Mouse (Mus musculus) MEL (cell line): Measurements from ENCODE around the gene Trpm2. TPM values are rescaled to one million over a fixed set of nuclear protein-coding genes. Genes with fewer than 3 reads are reported as not detected.

Source experiments
- DNase-seq: peaks from one replicate; pipeline ENCODE4 v3.0.0; 2011; ENCODE audit warnings: low read depth, low spot score
- H3K27ac ChIP-seq: 2 replicates; pipeline ENCODE4 v1.5.1; 2012; ENCODE audit warnings: low read depth, mild to moderate bottlenecking, control low read depth, low read length, moderate library complexity; ENCODE audit not compliant: control insufficient read depth
- H3K27me3 ChIP-seq, 2 experiments: fragments of 150-350 bp in 1 of 2; sonication (generic) in 1 of 2; 2 replicates each; pipeline ENCODE4 v1.6.1; 2012; ENCODE audit warnings: low read length in 2 of 2, mild to moderate bottlenecking in 2 of 2, improper control_type of control experiment in 1 of 2, moderate library complexity in 1 of 2; ENCODE audit not compliant: insufficient read depth in 2 of 2, control insufficient read depth in 1 of 2
- H3K36me3 ChIP-seq, 2 experiments: 2 replicates each; pipeline ENCODE4 v1.6.1; 2012 to 2014; ENCODE audit warnings: low read length in 2 of 2, improper control_type of control experiment in 1 of 2, inconsistent platforms in 1 of 2, mild to moderate bottlenecking in 1 of 2; ENCODE audit not compliant: insufficient read depth in 2 of 2, control insufficient read depth in 1 of 2
- H3K4me1 ChIP-seq, 2 experiments: fragments of 150-350 bp in 1 of 2; sonication (generic) in 1 of 2; 2 replicates each; pipeline ENCODE4 v1.6.1; 2012; ENCODE audit warnings: low read length in 2 of 2, improper control_type of control experiment in 1 of 2, mild to moderate bottlenecking in 1 of 2; ENCODE audit not compliant: insufficient read depth in 2 of 2, control insufficient read depth in 1 of 2
- H3K4me3 ChIP-seq, 2 experiments: fragments of 150-350 bp in 1 of 2; sonication (generic) in 1 of 2; 2 replicates each; pipeline ENCODE4 v1.5.1; 2012; ENCODE audit warnings: low read depth in 2 of 2, low read length in 2 of 2, mild to moderate bottlenecking in 2 of 2, moderate library complexity in 2 of 2, control low read depth in 1 of 2, improper control_type of control experiment in 1 of 2; ENCODE audit not compliant: control insufficient read depth in 1 of 2, insufficient read depth in 1 of 2
- H3K79me2 ChIP-seq: 2 replicates; pipeline ENCODE4 v1.6.1; 2012; ENCODE audit warnings: mild to moderate bottlenecking, low read length, moderate library complexity; ENCODE audit not compliant: control insufficient read depth, poor library complexity, insufficient read depth
- H3K9ac ChIP-seq: 2 replicates; pipeline ENCODE4 v1.6.1; 2012; ENCODE audit warnings: low read depth, mild to moderate bottlenecking, control low read depth, low read length, moderate library complexity; ENCODE audit not compliant: control insufficient read depth, poor library complexity, severe bottlenecking
- H3K9me3 ChIP-seq: fragments of 150-350 bp; sonication (generic); replicated peaks from 2 replicates; pipeline ENCODE4 v1.6.1; 2012; ENCODE audit warnings: mild to moderate bottlenecking, low read length, improper control_type of control experiment, moderate library complexity; ENCODE audit not compliant: insufficient read depth
- BHLHE40 ChIP-seq: IDR thresholded peaks from 2 replicates; pipeline ENCODE4 v1.6.1; 2012; ENCODE audit warnings: low read depth, mild to moderate bottlenecking, inconsistent platforms, low read length, improper control_type of control experiment, borderline replicate concordance
- CHD2 ChIP-seq: IDR thresholded peaks from 2 replicates; pipeline ENCODE4 v1.6.1; 2011; ENCODE audit warnings: low read length, improper control_type of control experiment
- CTCF ChIP-seq, 3 experiments: IDR thresholded peaks in 2 of 3; conservative IDR thresholded peaks in 1 of 3; 2 replicates each; pipeline ENCODE4 v1.5.1; 2011 to 2012; ENCODE audit warnings: low read length in 3 of 3, low read depth in 2 of 3, mild to moderate bottlenecking in 2 of 3, improper control_type of control experiment in 1 of 3, inconsistent platforms in 1 of 3, mixed read lengths in 1 of 3, moderate library complexity in 1 of 3; ENCODE audit not compliant: control insufficient read depth in 1 of 3, insufficient read depth in 1 of 3, poor library complexity in 1 of 3, severe bottlenecking in 1 of 3
- ELF1 ChIP-seq: IDR thresholded peaks from 2 replicates; pipeline ENCODE4 v1.6.1; 2014; ENCODE audit warnings: low read depth, mild to moderate bottlenecking, inconsistent platforms, low read length, improper control_type of control experiment, moderate library complexity
- ETS1 ChIP-seq: IDR thresholded peaks from 2 replicates; pipeline ENCODE4 v1.6.1; 2012; ENCODE audit warnings: low read depth, mild to moderate bottlenecking, inconsistent platforms, low read length, improper control_type of control experiment, moderate library complexity
- GABPA ChIP-seq: IDR thresholded peaks from 2 replicates; pipeline ENCODE4 v1.6.1; 2012; ENCODE audit warnings: low read depth, mild to moderate bottlenecking, inconsistent platforms, low read length, improper control_type of control experiment, moderate library complexity
- KAT2A ChIP-seq: conservative IDR thresholded peaks from 2 replicates; pipeline ENCODE4 v1.6.1; 2012; ENCODE audit warnings: low read depth, low read length, improper control_type of control experiment, inconsistent platforms
- MEF2A ChIP-seq: IDR thresholded peaks from 2 replicates; pipeline ENCODE4 v1.6.1; 2014; ENCODE audit warnings: low read depth, mild to moderate bottlenecking, inconsistent platforms, low read length, improper control_type of control experiment; ENCODE audit not compliant: poor library complexity, insufficient replicate concordance, severe bottlenecking; ENCODE audit errors: extremely low read depth
- MYB ChIP-seq: IDR thresholded peaks from 2 replicates; pipeline ENCODE4 v1.6.1; 2011; ENCODE audit warnings: mild to moderate bottlenecking, low read depth, low read length, improper control_type of control experiment
- POLR2AphosphoS2 ChIP-seq: IDR thresholded peaks from 2 replicates; pipeline ENCODE4 v1.6.1; 2011; ENCODE audit warnings: low read length, improper control_type of control experiment
- POLR2AphosphoS5 ChIP-seq: IDR thresholded peaks from 2 replicates; pipeline ENCODE4 v1.6.1; 2012; ENCODE audit warnings: low read depth, borderline replicate concordance, mild to moderate bottlenecking, inconsistent platforms, low read length, moderate library complexity, mixed read lengths
- SIN3A ChIP-seq: IDR thresholded peaks from 2 replicates; pipeline ENCODE4 v1.6.1; 2012; ENCODE audit warnings: low read length, improper control_type of control experiment, inconsistent platforms
- SMC3 ChIP-seq: IDR thresholded peaks from 2 replicates; pipeline ENCODE4 v1.6.1; 2011; ENCODE audit warnings: low read depth, low read length, improper control_type of control experiment
- ZKSCAN1 ChIP-seq: IDR thresholded peaks from 2 replicates; pipeline ENCODE4 v1.6.1; 2012; ENCODE audit warnings: low read depth, mild to moderate bottlenecking, inconsistent platforms, low read length, improper control_type of control experiment, moderate library complexity
- ZNF384 ChIP-seq: IDR thresholded peaks from 2 replicates; pipeline ENCODE4 v1.6.1; 2012; ENCODE audit warnings: low read depth, mild to moderate bottlenecking, inconsistent platforms, low read length, improper control_type of control experiment
- polyA plus RNA-seq, 2 experiments: library from polyadenylated mRNA; stranded (reverse) in 1 of 2; unstranded in 1 of 2; fragments of >175 nt in 1 of 2; fragments of >200 nt in 1 of 2; gene quantifications; 2 replicates each; pipeline versions ENCODE4 v1.2.1 to v1.2.4; 2012; ENCODE audit warnings: low replicate concordance in 2 of 2, low read depth in 1 of 2; ENCODE audit not compliant: insufficient read length in 2 of 2, insufficient read depth in 1 of 2, missing spikeins in 1 of 2
- total RNA-seq: library from RNA; depleted of rRNA; stranded (reverse); fragments of 300-350 nt; gene quantifications from 2 replicates; pipeline ENCODE4 v1.2.3, GENCODE M21; 2012

Gene Trpm2
- total and polyA plus RNA-seq, 3 experiments: 7.8 to 18.5 TPM; not detected in 1

DNA sequence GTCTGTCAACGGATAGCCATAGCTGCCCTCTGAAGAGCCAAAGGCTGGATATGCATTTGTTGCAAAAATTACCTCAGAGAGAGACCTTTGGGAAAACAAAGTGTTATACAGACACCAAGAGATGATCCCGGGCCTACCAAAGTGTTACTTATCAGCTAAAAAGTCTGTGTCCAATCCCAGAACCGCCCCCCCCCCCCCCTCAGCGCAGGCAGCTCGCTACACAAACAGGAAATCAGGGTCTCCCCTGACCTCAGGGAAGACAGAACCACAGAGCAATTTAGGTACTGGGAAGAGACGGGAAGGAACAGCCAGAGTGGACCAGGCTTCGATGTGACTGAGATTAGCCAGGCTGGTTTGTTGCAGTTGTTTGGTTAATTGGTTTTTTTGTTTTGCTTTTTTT, 36.8 kb upstream of the Trpm2 start:
- no peak for DNase-seq
- H3K27ac ChIP-seq: no peak overlapping the region

DNA sequence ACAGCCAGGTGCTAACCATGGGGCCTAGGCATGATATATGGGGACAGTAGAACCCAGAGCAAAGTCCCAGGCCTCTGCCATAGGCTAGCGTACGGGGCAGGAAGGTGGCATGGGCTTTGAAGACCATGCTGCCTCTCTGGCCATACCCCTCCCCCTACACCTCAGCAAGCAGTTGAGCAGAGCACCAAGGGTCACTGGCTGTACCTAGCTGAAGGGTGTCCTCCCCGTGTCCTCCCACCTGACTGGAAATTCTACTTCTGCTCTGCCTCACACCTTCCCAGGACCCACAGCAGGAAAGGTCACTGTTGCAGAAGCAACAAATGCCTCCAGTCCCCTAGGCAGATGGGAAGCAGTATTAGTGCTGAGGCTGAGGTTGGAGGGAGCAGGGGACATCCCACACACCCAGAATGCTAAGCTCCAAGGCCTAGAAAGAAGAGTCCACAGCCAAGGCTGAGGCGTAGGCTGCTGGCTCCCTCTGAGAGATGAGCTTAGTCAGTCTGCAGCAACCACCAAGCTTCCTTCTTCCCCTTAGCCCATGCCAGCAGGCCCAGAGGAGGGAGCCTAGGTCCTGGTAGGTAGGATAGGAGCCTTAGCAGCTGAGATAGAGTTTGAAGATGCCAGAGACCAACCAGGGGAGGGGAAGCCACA, 35.6 kb upstream of the Trpm2 start:
- no peaks in the 10 kb centered on the region for H3K27me3 ChIP-seq
- H3K4me1 ChIP-seq: peaks cover 2 to 14% of the 10 kb centered on the region in 2 experiments; a peak in 3 of 4 replicates
- TF ChIP-seq ELF1: no peak
- no peak for TF ChIP-seq BHLHE40
- TF ChIP-seq POLR2AphosphoS2: no peak
- TF ChIP-seq SMC3: no peak
- TF ChIP-seq KAT2A: no peak
- TF ChIP-seq CTCF (IDR thresholded peaks at IDR 0.05 in 2 of 3, conservative IDR thresholded peaks at IDR 0.05 in 1 of 3; ENCODE audit: control insufficient read depth in 1 of 3, insufficient read depth in 1 of 3, low read depth in 2 of 3, low read length in 3 of 3, poor library complexity in 1 of 3, severe bottlenecking in 1 of 3): no peak
- TF ChIP-seq ZNF384: no peak
- TF ChIP-seq MYB: no peak
- no peak for TF ChIP-seq POLR2AphosphoS5
- TF ChIP-seq GABPA: no peak
- no peak for TF ChIP-seq CHD2
- TF ChIP-seq ETS1: no peak
- no peak for DNase-seq
- no peak overlapping the region for H3K27ac ChIP-seq
- no peak overlapping the region for H3K4me3 ChIP-seq
- no peaks in the 10 kb centered on the region for H3K9me3 ChIP-seq
- no peak overlapping the region for H3K9ac ChIP-seq
- peaks cover 0 to 3% of the 10 kb centered on the region in 2 experiments; a peak in 3 of 4 replicates for H3K36me3 ChIP-seq
- peaks cover 19% of the 10 kb centered on the region for H3K79me2 ChIP-seq

More for the DNA sequence above, 36.8 kb upstream of the Trpm2 start:
- H3K4me3 ChIP-seq: no peak overlapping the region
- no peak for TF ChIP-seq SIN3A
- TF ChIP-seq MEF2A: no peak
- TF ChIP-seq ZKSCAN1: no peak
- H3K27me3 ChIP-seq: no peaks in the 10 kb centered on the region
- H3K36me3 ChIP-seq: peaks cover 0 to 1% of the 10 kb centered on the region in 2 experiments; a peak in 2 of 4 replicates
- H3K4me1 ChIP-seq: peaks cover 2 to 14% of the 10 kb centered on the region in 2 experiments; a peak in 3 of 4 replicates
- peaks cover 19% of the 10 kb centered on the region for H3K79me2 ChIP-seq
- H3K9me3 ChIP-seq: no peaks in the 10 kb centered on the region
- H3K9ac ChIP-seq: no peak overlapping the region
